Mouse (Mus musculus): ENCODE results near the gene Gfpt1. TPM values are rescaled to one million over a fixed set of nuclear protein-coding genes. Genes with fewer than 3 reads are reported as not detected.

Gfpt1 gene
- polyA plus RNA-seq, 1 experiment from 2014 or later, result 31.9 TPM

DNA sequence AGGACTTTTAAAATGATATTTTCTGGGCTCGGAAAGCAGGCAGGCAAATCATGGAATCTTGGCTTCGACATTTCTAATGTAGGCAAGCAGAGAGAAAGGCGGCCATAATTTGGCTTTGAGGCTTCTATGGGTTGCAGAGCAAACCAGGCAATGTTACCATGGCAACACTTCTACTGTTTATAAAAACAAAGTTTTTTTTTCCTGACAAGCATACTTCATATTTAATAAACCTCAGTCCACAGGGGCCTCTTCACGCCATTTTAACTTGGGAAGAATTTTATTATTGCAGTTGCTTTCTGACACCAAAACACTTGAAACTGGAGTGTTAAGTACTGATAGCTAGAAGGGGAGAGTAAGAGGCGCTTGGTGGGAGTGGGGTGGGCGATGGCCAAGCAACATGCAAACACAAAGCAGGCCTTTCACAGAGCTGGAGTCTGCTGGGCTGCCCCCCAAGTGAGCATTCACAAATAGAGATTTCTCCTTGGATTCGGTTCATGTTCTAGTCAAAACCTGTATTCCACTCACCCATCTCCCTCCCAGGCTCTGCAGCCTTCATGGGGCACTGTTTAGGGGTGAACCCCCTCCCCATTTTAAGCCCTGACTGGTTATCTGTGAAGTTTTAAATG is 57.1 kb downstream of the Gfpt1 start:
- Histone ChIP-seq H3K4me1 (ENCODE audit: control insufficient read depth, insufficient read depth, low read length) (peaks cover 12% of the 10 kb centered on the region; the same call in 1 of the 2 replicates), H3K36me3 (ENCODE audit: control insufficient read depth, insufficient read depth, low read length) (no peaks in the 10 kb centered on the region), H3K9me3 (ENCODE audit: control insufficient read depth, low read depth, low read length) (no peaks in the 10 kb centered on the region), H3K9ac (replicated peaks; ENCODE audit: low read depth, low read length) (no peak overlapping the region), H3K27ac (ENCODE audit: low read length) (0 out of 2 replicates have a peak overlapping the region, but pooled peaks have one; percentile 2), H3K27me3 (ENCODE audit: control insufficient read depth, insufficient read depth, low read length) (no peaks in the 10 kb centered on the region), H3K4me2 (replicated peaks; ENCODE audit: low read depth, low read length) (no peak overlapping the region), H3K4me3 (ENCODE audit: low read depth, low read length) (no peak overlapping the region)
- no peak for ATAC-seq (ENCODE audit: insufficient number of reproducible peaks, insufficient read depth, low FRiP score, low read depth)
- WGBS, result 39% methylated on average over 7 of the region's 7 CpGs

DNA sequence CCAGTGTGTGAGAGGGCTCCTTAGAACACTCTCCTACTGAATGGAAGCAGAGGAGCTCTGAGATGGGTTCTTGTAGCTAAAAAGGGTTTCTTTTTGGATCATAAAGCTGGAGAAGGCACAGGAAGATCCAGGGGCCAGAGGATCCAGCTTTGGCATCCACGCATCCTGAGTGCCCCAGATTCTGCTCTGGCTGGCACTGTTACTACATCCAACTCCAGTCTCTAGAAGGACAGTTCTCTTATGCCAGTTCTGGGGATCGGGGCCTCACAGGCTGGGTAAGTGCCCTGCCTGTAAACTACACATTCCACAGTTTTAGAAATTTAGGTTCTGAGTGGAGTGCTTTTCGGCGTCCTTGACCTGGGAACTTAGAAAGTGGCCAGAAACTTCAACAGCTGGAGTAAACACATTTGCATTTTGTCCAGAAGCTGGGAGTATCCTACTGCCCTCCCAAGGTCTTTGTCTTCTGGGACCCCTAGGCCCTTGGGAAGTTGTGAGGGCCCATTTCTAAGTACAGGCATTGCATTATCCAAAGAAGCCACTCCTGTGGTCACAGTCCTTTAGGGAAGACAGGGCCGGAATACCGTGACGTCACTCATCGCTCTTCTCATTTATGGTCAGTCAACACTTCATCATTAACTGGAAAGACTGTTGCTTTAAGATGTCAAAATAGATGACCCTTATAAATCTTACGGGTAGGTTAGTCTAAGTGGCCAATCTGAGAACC is 57.8 kb downstream of the Gfpt1 start:
- H3K9ac ChIP-seq (replicated peaks; ENCODE audit: low read depth, low read length), result no peak overlapping the region
- no peak for ATAC-seq (ENCODE audit: insufficient number of reproducible peaks, insufficient read depth, low FRiP score, low read depth)
- H3K9me3 ChIP-seq (ENCODE audit: control insufficient read depth, low read depth, low read length), result no peaks in the 10 kb centered on the region
- H3K27ac ChIP-seq (ENCODE audit: low read length), result 0 out of 2 replicates have a peak overlapping the region, but pooled peaks have one; percentile 2
- WGBS, result 74% methylated on average over 9 of the region's 9 CpGs
- H3K27me3 ChIP-seq (ENCODE audit: control insufficient read depth, insufficient read depth, low read length), result no peaks in the 10 kb centered on the region
- no peak overlapping the region for H3K4me2 ChIP-seq (replicated peaks; ENCODE audit: low read depth, low read length)
- peaks cover 12% of the 10 kb centered on the region; the same call in 1 of the 2 replicates for H3K4me1 ChIP-seq (ENCODE audit: control insufficient read depth, insufficient read depth, low read length)
- H3K36me3 ChIP-seq (ENCODE audit: control insufficient read depth, insufficient read depth, low read length), result no peaks in the 10 kb centered on the region
- no peak overlapping the region for H3K4me3 ChIP-seq (ENCODE audit: low read depth, low read length)

DNA sequence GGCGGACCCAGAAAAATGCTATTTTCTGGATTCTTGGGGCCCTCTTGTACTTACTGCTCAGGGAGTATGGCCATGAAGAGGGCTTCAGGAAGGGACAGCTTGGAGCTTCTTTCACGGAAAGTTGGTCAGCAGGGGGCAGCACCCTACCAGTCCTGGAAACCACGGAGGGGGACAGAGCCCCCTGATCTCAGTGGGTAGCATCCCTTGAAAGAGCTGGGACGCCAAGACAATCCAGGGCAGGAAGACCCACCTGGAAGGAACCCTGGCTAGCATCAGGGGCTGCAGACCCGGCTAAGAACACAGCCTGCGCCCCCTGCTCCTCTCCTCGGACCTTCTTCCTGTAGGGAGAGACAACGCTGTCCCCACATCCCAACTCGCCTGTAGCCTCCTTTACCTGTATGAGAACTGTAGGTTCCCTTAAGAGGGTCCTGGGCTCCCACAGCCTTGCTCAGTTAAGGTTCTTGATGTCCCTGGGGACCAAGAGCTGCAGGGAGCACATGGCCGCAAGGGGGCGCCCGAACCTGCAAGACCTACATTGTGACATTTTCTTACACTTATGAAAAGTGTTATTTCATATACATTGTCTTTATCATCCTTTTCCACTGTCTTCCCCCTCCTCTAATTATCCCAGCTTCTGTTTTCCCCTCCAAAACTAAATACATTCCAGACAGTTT is 58.8 kb downstream of the Gfpt1 start:
- Histone ChIP-seq H3K4me1 (ENCODE audit: control insufficient read depth, insufficient read depth, low read length) (peaks cover 12% of the 10 kb centered on the region; the same call in 1 of the 2 replicates), H3K9ac (replicated peaks; ENCODE audit: low read depth, low read length) (peak overlapping the region; percentile 14; the same call in 1 of the 2 replicates), H3K4me3 (ENCODE audit: low read depth, low read length) (peak overlapping the region; percentile 17), H3K4me2 (replicated peaks; ENCODE audit: low read depth, low read length) (peak overlapping the region; percentile 55), H3K9me3 (ENCODE audit: control insufficient read depth, low read depth, low read length) (no peaks in the 10 kb centered on the region), H3K27me3 (ENCODE audit: control insufficient read depth, insufficient read depth, low read length) (no peaks in the 10 kb centered on the region), H3K36me3 (ENCODE audit: control insufficient read depth, insufficient read depth, low read length) (no peaks in the 10 kb centered on the region), H3K27ac (ENCODE audit: low read length) (no peak overlapping the region)
- ATAC-seq (ENCODE audit: insufficient number of reproducible peaks, insufficient read depth, low FRiP score, low read depth), result peak; percentile 74; the same call in 1 of the 2 replicates
- 10% methylated on average over 12 of the region's 12 CpGs for WGBS

DNA sequence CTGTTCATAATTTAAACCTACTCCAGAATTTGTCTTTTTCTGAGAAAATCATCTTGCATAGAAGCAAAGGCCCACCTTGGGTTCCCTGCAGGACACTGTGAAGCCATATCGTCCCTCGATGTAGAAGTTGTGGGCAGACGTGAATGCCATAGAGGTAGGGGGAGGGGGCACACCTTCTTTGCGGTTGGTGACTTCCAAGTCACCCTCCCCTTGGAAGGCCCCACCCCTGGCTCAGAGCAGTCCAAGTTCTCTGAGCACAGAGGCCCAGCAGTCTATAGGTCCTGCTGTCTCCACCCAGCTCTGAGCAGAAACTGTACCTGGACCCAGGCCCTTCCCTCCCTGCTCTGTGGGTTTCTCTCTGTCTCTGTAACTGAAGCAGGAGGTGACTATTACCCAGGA is 59.3 kb downstream of the Gfpt1 start:
- no peak overlapping the region for H3K4me2 ChIP-seq (replicated peaks; ENCODE audit: low read depth, low read length)
- no peak for ATAC-seq (ENCODE audit: insufficient number of reproducible peaks, insufficient read depth, low FRiP score, low read depth)
- no peak overlapping the region for H3K9ac ChIP-seq (replicated peaks; ENCODE audit: low read depth, low read length)
- H3K4me1 ChIP-seq (ENCODE audit: control insufficient read depth, insufficient read depth, low read length), result peaks cover 12% of the 10 kb centered on the region; the same call in 1 of the 2 replicates
- H3K27me3 ChIP-seq (ENCODE audit: control insufficient read depth, insufficient read depth, low read length), result no peaks in the 10 kb centered on the region
- no peaks in the 10 kb centered on the region for H3K9me3 ChIP-seq (ENCODE audit: control insufficient read depth, low read depth, low read length)
- no peaks in the 10 kb centered on the region for H3K36me3 ChIP-seq (ENCODE audit: control insufficient read depth, insufficient read depth, low read length)
- H3K4me3 ChIP-seq (ENCODE audit: low read depth, low read length), result no peak overlapping the region
- H3K27ac ChIP-seq (ENCODE audit: low read length), result peak overlapping the region; percentile 44
- 39% methylated on average over 4 of the region's 4 CpGs for WGBS

DNA sequence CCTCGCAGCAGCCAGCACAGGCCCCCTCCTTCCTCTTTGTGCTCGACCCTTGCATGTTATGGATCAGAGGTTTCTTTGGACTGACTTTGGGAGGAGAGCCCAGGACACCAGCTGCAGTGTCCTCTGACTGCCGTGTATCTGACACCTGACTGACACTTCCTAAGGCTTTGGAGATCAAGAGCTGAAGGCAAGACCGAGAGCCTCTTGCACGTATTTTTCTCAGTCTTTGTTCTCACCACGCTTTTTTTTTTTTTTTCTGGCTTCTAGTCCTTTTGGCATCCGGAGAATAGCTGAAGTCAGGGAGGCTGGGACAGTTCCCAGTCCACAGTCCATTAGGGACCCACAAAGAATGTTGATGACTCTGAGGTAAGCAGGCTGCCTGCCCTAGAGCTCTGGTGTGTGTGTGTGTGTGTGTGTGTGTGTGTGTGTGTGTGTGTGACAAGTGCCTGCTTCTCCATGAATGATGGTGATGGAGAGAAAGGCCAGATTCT is 59.8 kb downstream of the Gfpt1 start:
- H3K4me2 ChIP-seq (replicated peaks; ENCODE audit: low read depth, low read length), result no peak overlapping the region
- H3K27ac ChIP-seq (ENCODE audit: low read length), result peak overlapping the region; percentile 44; the same call in 1 of the 2 replicates
- no peaks in the 10 kb centered on the region for H3K9me3 ChIP-seq (ENCODE audit: control insufficient read depth, low read depth, low read length)
- no peak for ATAC-seq (ENCODE audit: insufficient number of reproducible peaks, insufficient read depth, low FRiP score, low read depth)
- H3K4me3 ChIP-seq (ENCODE audit: low read depth, low read length), result no peak overlapping the region
- H3K27me3 ChIP-seq (ENCODE audit: control insufficient read depth, insufficient read depth, low read length), result no peaks in the 10 kb centered on the region
- H3K36me3 ChIP-seq (ENCODE audit: control insufficient read depth, insufficient read depth, low read length), result no peaks in the 10 kb centered on the region
- peaks cover 12% of the 10 kb centered on the region; the same call in 1 of the 2 replicates for H3K4me1 ChIP-seq (ENCODE audit: control insufficient read depth, insufficient read depth, low read length)
- WGBS, result 31% methylated on average over 7 of the region's 7 CpGs
- H3K9ac ChIP-seq (replicated peaks; ENCODE audit: low read depth, low read length), result no peak overlapping the region

DNA sequence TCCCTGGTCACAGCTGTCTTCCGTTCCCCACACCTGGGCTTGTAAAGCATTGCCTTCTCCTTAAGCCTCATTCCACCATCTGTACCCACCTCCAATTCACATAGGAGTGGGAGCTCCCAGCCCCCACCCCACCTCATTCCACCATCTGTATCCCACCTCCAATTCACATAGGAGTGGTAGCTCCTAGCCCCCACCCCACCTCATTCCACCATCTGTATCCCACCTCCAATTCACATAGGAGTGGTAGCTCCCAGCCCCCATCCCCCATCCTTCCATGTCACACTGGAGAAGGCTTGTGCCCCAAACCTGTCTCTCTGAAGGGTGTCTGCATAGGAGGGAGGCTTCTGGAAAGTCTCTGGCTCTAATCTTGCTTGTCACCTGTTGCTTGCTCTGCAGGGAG is 60.7 kb downstream of the Gfpt1 start:
- Histone ChIP-seq H3K9ac (replicated peaks; ENCODE audit: low read depth, low read length) (no peak overlapping the region), H3K4me2 (replicated peaks; ENCODE audit: low read depth, low read length) (no peak overlapping the region), H3K9me3 (ENCODE audit: control insufficient read depth, low read depth, low read length) (no peaks in the 10 kb centered on the region), H3K4me1 (ENCODE audit: control insufficient read depth, insufficient read depth, low read length) (peaks cover 12% of the 10 kb centered on the region; the same call in 1 of the 2 replicates), H3K27me3 (ENCODE audit: control insufficient read depth, insufficient read depth, low read length) (no peaks in the 10 kb centered on the region), H3K4me3 (ENCODE audit: low read depth, low read length) (no peak overlapping the region), H3K36me3 (ENCODE audit: control insufficient read depth, insufficient read depth, low read length) (no peaks in the 10 kb centered on the region), H3K27ac (ENCODE audit: low read length) (no peak overlapping the region)
- WGBS, result 88% methylated on average over 1 of the region's 1 CpGs
- no peak for ATAC-seq (ENCODE audit: insufficient number of reproducible peaks, insufficient read depth, low FRiP score, low read depth)

DNA sequence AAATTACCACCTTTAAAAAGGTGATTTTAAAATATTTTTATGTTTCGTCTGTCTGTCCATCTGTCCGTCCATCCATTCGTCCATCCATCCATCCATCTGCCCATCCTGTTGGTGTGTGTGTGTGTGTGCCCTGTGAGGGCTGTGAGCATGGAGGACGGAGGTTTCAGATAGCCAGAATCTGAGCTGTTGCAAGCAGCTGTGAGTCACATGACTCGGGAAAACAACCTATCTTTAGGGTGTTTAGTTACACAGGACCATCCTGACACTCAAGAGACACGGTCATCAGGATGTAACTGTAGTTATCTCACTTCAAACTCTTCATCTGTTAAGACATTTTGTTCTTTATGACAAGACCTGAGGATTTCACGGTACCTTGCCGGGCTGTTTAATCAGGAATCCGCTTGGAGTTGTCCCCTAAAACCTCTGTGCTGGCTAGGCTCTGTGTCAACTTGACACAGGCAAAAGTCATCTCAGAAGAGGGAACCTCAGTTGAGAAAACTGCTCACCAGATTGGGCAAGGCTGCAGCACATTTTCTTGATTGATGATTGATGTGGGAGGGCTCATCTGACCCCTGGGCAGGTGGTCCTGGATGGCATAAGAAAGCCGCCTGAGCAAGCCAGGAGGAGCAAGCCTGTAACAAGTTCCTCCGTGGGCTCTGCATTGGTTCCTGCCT is 61.6 kb downstream of the Gfpt1 start, which contains the start of gene D6Ertd527e:
Gene D6Ertd527e (plus strand): TSS at position 624 of the 674 bp plus-strand sequence.
- Histone ChIP-seq H3K4me2 (replicated peaks; ENCODE audit: low read depth, low read length) (no peak within 1 kb of the TSS), H3K9ac (replicated peaks; ENCODE audit: low read depth, low read length) (no peak within 1 kb of the TSS), H3K9me3 (ENCODE audit: control insufficient read depth, low read depth, low read length) (no peaks in the 10 kb centered on the region), H3K27me3 (ENCODE audit: control insufficient read depth, insufficient read depth, low read length) (no peaks in the 10 kb centered on the region), H3K4me3 (ENCODE audit: low read depth, low read length) (no peak within 1 kb of the TSS), H3K36me3 (ENCODE audit: control insufficient read depth, insufficient read depth, low read length) (no peaks in the 10 kb centered on the region), H3K27ac (ENCODE audit: low read length) (no peak within 1 kb of the TSS), H3K4me1 (ENCODE audit: control insufficient read depth, insufficient read depth, low read length) (peaks cover 12% of the 10 kb centered on the region; the same call in 1 of the 2 replicates)
- WGBS, result 74% methylated on average over 11 of the region's 11 CpGs
- ATAC-seq (ENCODE audit: insufficient number of reproducible peaks, insufficient read depth, low FRiP score, low read depth), result no peak

DNA sequence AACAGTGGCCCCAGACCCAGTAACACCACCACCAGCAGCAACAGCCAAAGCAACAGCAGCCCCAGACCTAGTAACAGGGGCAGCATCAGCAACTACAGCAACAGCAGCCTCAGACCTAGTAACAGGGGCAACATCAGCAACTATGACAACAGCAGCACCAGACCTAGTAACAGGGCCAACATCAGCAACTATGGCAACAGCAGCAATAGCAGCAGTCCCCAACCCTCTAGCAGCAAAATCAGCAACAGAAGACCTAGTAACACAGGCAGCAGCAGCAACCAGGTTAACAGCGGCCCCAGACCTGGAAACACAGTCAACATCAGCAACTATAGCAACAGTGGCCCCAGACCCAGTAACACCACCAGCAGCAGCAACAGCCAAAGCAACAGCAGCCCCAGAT is 68.8 kb downstream of the Gfpt1 start:
- H3K9me3 ChIP-seq (ENCODE audit: control insufficient read depth, low read depth, low read length), result no peaks in the 10 kb centered on the region
- no peaks in the 10 kb centered on the region for H3K4me1 ChIP-seq (ENCODE audit: control insufficient read depth, insufficient read depth, low read length)
- H3K27me3 ChIP-seq (ENCODE audit: control insufficient read depth, insufficient read depth, low read length), result no peaks in the 10 kb centered on the region
- H3K27ac ChIP-seq (ENCODE audit: low read length), result no peak overlapping the region
- no peak overlapping the region for H3K4me3 ChIP-seq (ENCODE audit: low read depth, low read length)
- WGBS, result 88% methylated on average over 1 of the region's 1 CpGs
- no peak overlapping the region for H3K4me2 ChIP-seq (replicated peaks; ENCODE audit: low read depth, low read length)
- no peak overlapping the region for H3K9ac ChIP-seq (replicated peaks; ENCODE audit: low read depth, low read length)
- no peak for ATAC-seq (ENCODE audit: insufficient number of reproducible peaks, insufficient read depth, low FRiP score, low read depth)
- H3K36me3 ChIP-seq (ENCODE audit: control insufficient read depth, insufficient read depth, low read length), result no peaks in the 10 kb centered on the region

Measured in stomach, embryonic 14.5 days (tissue).